Mouse (Mus musculus): ENCODE measurements around the gene Tmem179.

The Tmem179 gene

GRCm38 (mm10) chr12:112463209-112463608, 53.3 kb downstream of the Tmem179 start:
- DNase-seq: no peak

DNA sequence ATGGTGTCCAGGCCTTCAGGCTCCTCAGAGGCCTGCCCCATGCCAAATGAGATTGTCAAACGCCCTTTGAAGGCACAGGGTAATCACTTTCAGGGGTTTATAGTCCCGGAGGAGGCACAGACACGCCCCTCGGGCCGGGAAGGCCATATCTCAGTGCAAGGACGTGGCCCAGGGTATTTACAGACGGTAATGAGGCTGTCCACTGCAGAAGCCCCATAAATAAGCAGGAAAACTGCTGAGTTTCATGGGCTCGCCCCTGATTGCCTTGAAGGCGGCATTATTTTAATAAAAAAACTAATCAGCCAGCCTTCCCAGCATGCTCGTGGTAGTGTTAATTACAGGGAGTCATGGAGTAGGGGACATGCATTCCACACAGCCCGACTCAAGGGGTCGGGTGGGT, 54.1 kb downstream of the Tmem179 start:
- DNase-seq: no peak

- no peak for DNase-seq
Observed at GRCm38 (mm10) chr12:112457839-112458238, 58.7 kb downstream of the Tmem179 start.

DNA sequence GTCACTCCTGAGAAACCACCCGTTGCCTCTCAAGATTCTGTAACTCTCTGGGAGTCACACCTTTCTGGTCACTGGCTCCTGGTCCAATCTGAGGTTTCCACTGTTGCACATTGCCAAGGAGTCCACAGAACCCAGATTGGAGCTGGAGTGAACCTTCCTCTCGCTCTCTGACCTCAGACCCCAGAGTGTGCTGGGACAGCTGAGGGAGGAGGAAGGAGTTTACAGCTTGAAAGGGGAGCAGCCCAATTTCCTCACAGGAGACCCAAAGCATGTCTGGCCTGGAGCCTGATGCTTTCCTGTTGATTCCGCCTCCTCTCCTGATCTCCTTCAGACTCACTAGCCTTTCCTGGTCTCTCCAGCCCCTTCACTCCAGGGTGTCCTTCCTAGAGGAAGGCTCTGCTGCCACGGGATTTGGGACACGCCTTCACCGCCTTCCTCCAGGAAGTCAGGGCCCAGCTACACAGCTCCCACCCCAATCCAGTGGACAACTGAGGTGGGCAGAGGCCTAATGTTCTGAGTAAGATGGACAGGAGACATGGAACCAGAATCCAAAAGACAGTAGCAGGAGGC, 60.3 kb downstream of the Tmem179 start:
- DNase-seq: no peak

DNA sequence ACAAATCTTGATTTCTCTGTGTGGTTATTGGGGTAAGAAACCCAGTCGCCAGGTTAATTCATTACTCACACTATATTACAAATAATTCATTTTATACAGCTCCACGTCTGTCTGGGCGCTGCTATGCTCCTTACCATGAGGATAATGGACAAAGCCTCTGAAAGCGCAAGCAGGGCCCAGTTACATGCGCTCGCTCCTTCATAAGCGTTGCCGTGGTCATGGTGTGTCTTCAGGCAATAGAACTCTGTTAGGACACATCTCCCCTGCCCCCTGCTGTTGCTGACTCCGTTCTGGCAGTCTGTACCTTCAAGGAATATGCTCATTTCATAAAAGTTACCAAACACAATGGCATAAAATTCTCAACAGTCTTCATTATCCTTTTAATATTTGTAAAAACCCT, 64.7 kb downstream of the Tmem179 start:
- DNase-seq: no peak

- DNase-seq: no peak
Observed at GRCm38 (mm10) chr12:112451381-112451780, 65.2 kb downstream of the Tmem179 start.

DNA sequence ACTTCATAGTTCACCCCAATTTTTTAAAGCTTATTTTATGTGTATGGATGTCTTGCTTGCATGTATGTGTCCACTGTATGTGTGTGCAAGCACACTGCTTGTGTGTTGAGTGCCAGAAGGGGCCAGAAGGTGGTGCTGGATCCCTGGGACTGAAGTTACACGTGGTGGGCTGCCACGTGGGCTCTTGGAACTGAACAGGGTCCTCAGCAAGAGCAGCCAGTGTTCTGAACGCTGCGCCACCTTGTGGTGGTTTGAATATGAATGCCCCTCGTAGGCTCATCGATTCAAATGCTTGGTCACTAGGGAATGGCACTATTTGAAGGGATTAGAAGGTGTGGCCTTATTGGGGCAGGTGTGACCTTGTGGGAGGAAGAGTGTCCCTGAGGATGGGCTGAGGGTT, 65.7 kb downstream of the Tmem179 start:
- DNase-seq: peak in 1 of 2 experiments; percentile 6
